Mouse (Mus musculus): ENCODE results near the gene Zfp119a. TPM values are rescaled to one million over a fixed set of nuclear protein-coding genes. Genes with fewer than 3 reads are reported as not detected.

Zfp119a gene
- polyA plus RNA-seq (2014; fragmentation: Illumina TruSeq; extraction: RNeasy Lipid Tissue Mini Kit (QIAGEN cat#74804); ENCODE audit: low read depth, low replicate concordance) = 23.5 TPM

DNA sequence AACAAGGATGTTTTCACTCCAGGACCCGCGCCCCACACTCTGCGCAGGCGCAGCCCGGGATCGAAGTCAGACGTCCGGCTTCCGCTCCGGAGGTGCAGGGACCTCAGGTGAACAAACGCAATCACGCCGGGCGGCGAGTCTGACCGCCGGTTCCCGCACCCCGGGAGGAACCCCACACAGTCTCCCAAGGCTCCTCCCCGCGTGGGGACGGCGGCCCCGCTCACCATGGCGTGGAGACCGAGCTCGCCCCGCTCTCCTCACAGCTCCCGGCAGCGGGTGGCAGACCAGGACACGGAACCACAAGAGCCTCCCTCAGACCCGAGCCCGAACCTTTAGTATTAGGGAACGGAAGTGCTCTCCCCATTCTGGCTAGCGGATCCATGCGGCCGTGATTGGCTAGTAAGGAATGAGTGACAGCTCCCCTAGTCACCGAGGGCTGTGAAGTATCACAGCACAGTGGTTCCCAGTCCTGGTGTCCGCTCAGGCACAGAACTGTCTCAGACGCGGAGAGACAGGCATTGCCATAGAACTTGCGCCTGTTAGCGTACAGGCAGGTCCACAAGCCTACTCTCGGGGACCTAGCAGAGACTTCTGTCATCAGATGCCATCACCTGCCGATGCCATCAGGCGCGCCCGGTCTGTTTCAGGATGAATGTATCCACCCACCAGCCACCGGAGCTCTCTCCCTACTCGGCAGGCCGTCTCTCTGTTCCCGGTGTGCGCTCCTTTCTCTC, at the start of gene Zfp119a:
Gene Zfp119a (minus strand): TSS at position 295 of the 734 bp plus-strand sequence.

Other genes with a start within 250 kb of the Zfp119a start
- 10.4 TPM for gene Pot1b, start 166.3 kb downstream of the Zfp119a start, polyA plus RNA-seq (2014; fragmentation: Illumina TruSeq; extraction: RNeasy Lipid Tissue Mini Kit (QIAGEN cat#74804); ENCODE audit: low read depth, low replicate concordance)
- gene Adgre4, start 128.9 kb downstream of the Zfp119a start, polyA plus RNA-seq (2014; fragmentation: Illumina TruSeq; extraction: RNeasy Lipid Tissue Mini Kit (QIAGEN cat#74804); ENCODE audit: low read depth, low replicate concordance) = 0.12 TPM
- 38.6 TPM for gene Zfp959, start 13.2 kb upstream of the Zfp119a start, polyA plus RNA-seq (2014; fragmentation: Illumina TruSeq; extraction: RNeasy Lipid Tissue Mini Kit (QIAGEN cat#74804); ENCODE audit: low read depth, low replicate concordance)
- gene Zfp119b, start 70.6 kb upstream of the Zfp119a start, polyA plus RNA-seq (2014; fragmentation: Illumina TruSeq; extraction: RNeasy Lipid Tissue Mini Kit (QIAGEN cat#74804); ENCODE audit: low read depth, low replicate concordance) = 22.8 TPM
- not detected for gene Ebi3, start 73.7 kb upstream of the Zfp119a start, polyA plus RNA-seq (2014; fragmentation: Illumina TruSeq; extraction: RNeasy Lipid Tissue Mini Kit (QIAGEN cat#74804); ENCODE audit: low read depth, low replicate concordance)
- gene Yju2, start 80.2 kb upstream of the Zfp119a start, polyA plus RNA-seq (2014; fragmentation: Illumina TruSeq; extraction: RNeasy Lipid Tissue Mini Kit (QIAGEN cat#74804); ENCODE audit: low read depth, low replicate concordance) = 0.57 TPM
- not detected for gene Shd, start 91.5 kb upstream of the Zfp119a start, polyA plus RNA-seq (2014; fragmentation: Illumina TruSeq; extraction: RNeasy Lipid Tissue Mini Kit (QIAGEN cat#74804); ENCODE audit: low read depth, low replicate concordance)
- not detected for gene Fsd1, start 107.6 kb upstream of the Zfp119a start, polyA plus RNA-seq (2014; fragmentation: Illumina TruSeq; extraction: RNeasy Lipid Tissue Mini Kit (QIAGEN cat#74804); ENCODE audit: low read depth, low replicate concordance)
- 1.2 TPM for gene Stap2, start 126.7 kb upstream of the Zfp119a start, polyA plus RNA-seq (2014; fragmentation: Illumina TruSeq; extraction: RNeasy Lipid Tissue Mini Kit (QIAGEN cat#74804); ENCODE audit: low read depth, low replicate concordance)
- gene Mpnd, start 126.8 kb upstream of the Zfp119a start, polyA plus RNA-seq (2014; fragmentation: Illumina TruSeq; extraction: RNeasy Lipid Tissue Mini Kit (QIAGEN cat#74804); ENCODE audit: low read depth, low replicate concordance) = 0.44 TPM
- 0.32 TPM for gene Sh3gl1, start 157.7 kb upstream of the Zfp119a start, polyA plus RNA-seq (2014; fragmentation: Illumina TruSeq; extraction: RNeasy Lipid Tissue Mini Kit (QIAGEN cat#74804); ENCODE audit: low read depth, low replicate concordance)
- 0.20 TPM for gene Chaf1a, start 161.5 kb upstream of the Zfp119a start, polyA plus RNA-seq (2014; fragmentation: Illumina TruSeq; extraction: RNeasy Lipid Tissue Mini Kit (QIAGEN cat#74804); ENCODE audit: low read depth, low replicate concordance)
- 14.1 TPM for gene Ubxn6, start 196.1 kb upstream of the Zfp119a start, polyA plus RNA-seq (2014; fragmentation: Illumina TruSeq; extraction: RNeasy Lipid Tissue Mini Kit (QIAGEN cat#74804); ENCODE audit: low read depth, low replicate concordance)
- 1.5 TPM for gene Hdgfl2, start 200.7 kb upstream of the Zfp119a start, polyA plus RNA-seq (2014; fragmentation: Illumina TruSeq; extraction: RNeasy Lipid Tissue Mini Kit (QIAGEN cat#74804); ENCODE audit: low read depth, low replicate concordance)
- 0.20 TPM for gene Plin4, start 230.9 kb upstream of the Zfp119a start, polyA plus RNA-seq (2014; fragmentation: Illumina TruSeq; extraction: RNeasy Lipid Tissue Mini Kit (QIAGEN cat#74804); ENCODE audit: low read depth, low replicate concordance)
- gene Plin5, start 238.7 kb upstream of the Zfp119a start, polyA plus RNA-seq (2014; fragmentation: Illumina TruSeq; extraction: RNeasy Lipid Tissue Mini Kit (QIAGEN cat#74804); ENCODE audit: low read depth, low replicate concordance) = 0.89 TPM
- gene Lrg1, start 243.1 kb upstream of the Zfp119a start, polyA plus RNA-seq (2014; fragmentation: Illumina TruSeq; extraction: RNeasy Lipid Tissue Mini Kit (QIAGEN cat#74804); ENCODE audit: low read depth, low replicate concordance) = not detected